Mouse (Mus musculus): ENCODE results near the gene Lrrc8a.

DNA sequence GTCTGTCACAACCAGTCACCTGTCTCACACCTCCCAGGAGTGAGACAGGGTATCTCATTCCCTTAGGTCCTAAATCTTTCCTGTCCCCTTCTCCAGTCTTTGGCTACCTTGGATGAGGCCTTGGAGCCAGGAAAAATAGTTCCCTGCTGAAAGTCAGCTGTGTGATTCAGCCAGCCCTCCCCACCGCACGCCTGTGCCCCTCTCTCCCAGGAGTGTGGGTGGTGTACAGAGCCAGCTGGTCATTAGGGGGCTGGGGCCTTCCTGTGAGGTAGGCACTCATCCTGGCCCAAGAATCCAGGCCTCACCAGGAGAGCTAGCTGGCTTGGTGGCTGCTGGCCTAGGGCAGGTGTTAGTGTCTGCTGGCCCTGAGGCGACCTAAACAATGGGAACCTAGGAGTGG, 15.0 kb downstream of the Lrrc8a start:
- TF ChIP-seq POLR2A (IDR thresholded peaks at IDR 0.05; ENCODE audit: low read depth, low read length) (no peak), CTCF (conservative IDR thresholded peaks at IDR 0.05; ENCODE audit: insufficient read depth, insufficient read length, low read depth, low read length) (no peak)

Data from kidney, adult 2 months (tissue).